Mouse (Mus musculus) ovary, postnatal 14 days (tissue): ENCODE data around the gene Gfy.
"Not testable (repeated sequence)": the region's sequence is repeated elsewhere in the genome, so short reads cannot be mapped to it uniquely, and the experiment has no call there.

Source experiments
- DNase-seq: peaks from one replicate; pipeline ENCODE4 v3.0.0; 2022; ENCODE audit warnings: low spot score

The Gfy gene

DNA sequence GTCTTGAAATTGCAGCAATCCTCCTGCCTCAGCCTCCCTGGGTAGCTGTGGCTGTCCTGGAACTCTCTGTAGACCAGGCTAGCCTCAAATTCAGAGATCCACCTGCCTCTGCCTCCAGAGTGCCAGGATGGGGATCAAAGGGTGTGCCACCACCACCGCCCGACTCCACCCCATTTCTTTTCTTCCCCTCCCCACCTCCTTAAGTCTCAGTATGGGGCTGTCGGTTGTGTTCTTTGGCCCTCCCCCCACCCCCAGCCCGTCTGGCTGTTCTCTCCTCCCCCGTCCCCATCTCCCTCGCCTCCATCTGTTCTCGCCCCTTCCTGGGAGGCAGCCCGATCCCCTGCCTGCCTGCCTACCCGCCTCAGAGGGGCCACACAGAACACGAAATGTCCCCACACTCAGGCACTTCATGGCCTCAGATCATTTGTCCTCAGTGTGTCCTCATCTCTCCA, 12.4 kb downstream of the Gfy start:
- DNase-seq = no peak

DNA sequence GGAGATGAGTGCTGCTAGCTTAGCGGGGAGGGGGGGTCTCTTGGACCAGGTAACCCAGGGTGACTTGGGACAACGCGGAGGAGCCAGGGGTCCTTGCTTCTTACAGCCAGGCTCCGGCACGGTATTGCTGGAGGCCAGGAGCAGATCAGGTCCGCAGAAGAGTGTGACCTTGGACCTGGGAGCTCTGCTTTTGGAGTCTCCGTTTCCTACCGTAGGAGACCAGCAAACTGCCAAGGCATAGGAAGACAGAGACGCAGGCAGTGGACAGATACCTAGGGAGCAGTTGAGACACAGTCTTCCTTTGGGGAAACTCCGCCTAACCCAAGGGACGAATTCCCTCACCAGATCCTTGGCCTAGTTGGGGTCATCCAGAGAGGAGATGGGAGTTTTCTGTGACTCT, 13.7 kb downstream of the Gfy start:
- no peak for DNase-seq

DNA sequence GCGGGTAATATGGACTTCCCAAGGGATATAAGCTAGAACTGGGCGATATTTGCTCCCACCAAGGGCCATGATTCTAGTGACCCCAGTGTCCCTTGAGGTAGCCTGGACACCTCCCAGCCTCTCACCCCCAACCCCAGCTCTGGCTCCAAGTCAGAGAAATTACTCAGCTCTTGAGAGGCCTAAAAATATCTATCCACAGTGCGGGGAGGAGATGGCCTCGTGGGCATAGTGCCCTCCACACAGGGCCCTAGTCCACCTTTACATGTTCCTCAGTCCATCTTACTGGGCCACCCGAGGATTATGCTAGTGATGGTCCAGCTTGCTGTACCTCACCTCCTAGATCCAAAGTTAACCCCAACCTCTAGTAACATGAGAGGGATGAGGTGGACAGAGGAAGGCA, 14.5 kb downstream of the Gfy start:
- DNase-seq = no peak

DNA sequence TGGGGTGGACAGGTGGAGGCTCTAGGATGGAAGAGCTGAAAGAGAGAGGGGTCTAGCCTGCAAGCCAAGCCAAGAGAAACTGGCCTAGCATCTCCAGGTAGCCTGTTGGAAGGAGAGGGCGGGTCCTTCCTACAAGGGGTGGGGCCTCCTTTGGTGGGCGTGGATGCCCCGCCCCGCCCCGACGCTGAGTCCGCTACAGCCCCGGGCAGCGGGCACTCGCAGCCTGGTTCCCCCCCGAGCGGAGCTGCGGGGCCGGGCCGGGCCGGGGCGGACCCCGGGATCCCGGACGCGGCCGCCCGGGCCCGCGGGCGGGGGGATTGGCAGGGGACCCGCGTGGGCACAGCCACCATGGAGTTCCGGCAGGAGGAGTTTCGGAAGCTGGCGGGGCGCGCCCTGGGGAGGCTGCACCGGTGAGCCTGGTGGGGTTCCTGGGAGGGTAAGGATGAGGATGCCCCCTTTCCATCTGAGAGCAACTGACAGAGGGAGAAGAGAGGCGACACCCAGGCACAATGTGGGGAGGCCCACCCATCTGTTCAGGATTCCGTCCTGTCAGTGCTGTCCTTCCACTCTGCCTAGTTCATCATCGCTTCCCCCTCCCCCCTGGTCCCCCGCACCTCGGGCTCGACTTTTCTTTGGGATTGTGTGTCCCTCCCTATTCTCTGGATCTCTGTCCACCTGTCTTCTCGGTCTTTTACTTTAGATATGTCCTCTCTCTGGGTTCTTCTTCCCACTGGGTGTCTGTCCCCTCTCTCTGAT, 15.5 kb downstream of the Gfy start, which contains the start of gene Slc17a7:
Gene Slc17a7, plus strand, starts transcription at position 215 of the 756 bp plus-strand sequence.
- no peak for DNase-seq

DNA sequence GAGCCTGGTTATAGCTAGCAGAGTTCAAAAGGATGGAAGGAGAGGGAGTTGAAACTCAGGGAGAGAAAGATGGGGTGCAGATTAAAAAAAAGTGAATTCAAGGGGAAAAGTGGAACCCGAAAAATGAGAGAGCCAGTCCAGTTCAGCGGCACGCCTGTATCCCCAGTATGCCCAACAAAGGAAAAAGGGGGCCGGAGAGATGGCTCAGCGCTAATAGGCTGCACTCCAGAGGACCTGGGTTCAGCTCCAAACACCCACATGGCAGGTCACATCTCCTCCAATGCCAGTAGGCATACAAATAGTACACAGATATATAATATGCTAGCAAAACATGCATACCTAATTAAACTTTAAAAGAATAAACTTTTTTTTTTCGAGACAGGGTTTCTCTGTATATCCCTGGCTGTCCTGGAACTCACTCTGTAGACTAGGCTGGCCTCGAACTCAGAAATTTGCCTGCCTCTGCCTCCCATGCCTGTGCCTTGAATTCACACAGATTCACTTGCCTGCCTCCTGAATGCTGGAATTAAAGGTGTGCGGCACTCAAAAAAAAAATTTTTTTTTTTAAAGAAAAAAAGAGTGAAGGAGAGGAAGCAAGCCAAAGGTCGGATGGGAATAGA, 16.3 kb downstream of the Gfy start:
- no peak for DNase-seq

DNA sequence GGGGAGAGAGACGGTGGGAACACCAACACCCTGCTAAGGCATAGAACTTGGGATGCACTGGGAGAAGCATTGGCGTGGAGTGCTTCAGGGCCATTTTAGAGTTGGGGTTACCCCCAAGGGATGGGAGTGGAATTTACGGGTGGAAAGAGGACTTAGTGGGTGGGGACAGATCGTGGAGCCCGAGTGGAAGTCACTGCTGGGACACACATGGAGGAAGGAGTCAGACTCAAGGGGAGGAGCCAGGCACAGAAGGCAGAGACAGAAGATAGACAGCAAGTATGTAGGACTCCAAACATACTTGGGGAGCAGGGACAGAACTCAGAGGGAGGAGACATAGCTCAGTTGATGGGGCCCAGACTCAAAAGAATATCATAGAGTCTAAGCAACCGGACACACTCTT, 16.8 kb downstream of the Gfy start:
- no peak for DNase-seq

DNA sequence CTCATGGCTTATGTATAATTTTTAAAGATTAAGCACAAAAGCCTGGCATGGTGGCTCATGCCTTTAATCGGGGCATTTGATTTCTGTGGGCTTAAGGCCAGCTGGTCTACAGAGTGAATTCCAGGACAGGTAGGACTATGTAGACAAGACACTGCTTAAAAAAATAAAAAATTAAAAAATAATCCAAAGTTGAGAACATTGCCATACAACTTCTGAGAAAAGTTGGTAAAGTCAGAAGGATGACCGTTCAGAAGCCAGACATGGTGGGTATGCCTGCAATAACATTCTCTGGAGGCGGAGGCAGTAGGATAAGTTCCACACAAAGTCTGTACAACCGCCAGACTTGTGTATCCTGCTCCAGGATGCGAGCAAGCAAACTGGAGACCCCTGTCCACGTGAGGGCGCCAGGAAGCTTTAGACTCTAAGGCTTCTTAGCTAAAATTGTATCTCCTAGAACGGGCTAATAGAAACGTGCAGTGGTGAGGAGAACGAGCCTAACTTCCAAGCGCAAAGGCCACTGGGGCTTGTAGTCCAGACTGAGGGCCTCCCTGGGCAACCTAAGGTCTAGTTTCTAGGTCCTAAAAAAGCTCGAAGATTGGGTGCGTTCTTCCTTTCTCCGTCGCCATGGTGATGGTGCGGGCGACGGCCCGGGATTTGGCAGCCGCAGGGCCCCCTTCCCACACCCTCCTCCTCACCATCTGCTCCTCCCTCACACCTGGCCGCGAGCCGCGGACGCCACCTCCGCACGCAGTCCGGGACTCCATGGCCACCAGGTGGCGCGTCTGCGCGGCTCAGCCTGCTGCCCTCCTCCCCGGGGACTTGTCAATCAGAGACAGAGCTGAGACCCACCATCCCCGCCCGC, 17.5 kb downstream of the Gfy start:
- DNase-seq = peak; percentile 88

DNA sequence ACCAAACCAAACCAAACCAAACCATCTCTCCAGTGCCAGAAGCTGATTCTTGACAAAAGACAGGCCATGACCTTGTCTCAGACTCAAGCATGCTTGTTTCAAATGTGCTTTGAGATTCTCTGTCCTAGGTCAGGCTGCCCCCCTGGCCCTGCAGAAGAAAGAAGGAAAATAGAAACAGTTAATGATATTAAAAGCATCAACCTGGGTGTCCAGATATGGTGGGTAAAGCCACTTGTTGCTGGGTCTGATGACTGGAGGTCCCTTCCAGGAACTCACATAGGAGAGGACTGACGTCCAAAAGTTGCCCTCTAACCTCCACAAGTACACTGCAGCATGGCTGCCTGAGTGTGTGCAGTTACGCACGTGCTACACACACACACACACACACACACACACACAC, 18.5 kb downstream of the Gfy start:
- no peak for DNase-seq

DNA sequence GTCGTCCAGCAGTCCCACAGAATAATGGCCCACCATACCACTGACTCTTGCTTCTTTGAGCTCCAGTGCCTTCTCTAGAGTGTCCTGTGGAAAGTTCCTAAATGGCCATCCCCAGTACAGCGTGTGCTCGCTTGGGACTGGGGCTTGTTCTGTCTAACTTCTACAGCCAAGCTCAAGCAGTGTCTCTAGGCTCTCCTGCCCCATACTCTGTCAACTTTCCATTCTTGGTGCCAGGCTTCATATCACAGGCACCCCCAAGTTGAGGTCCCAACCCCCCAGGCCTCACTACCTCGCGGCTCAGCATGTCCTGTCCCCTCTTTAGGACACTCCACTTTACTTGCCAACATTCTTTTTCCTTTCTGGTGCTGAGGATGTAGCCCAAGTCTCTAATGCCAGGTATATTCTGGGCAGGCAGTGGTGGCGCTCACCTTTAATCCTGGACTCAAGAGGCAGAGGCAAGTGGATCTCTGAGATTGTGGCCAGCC, 19.0 kb downstream of the Gfy start:
- DNase-seq = no peak

DNA sequence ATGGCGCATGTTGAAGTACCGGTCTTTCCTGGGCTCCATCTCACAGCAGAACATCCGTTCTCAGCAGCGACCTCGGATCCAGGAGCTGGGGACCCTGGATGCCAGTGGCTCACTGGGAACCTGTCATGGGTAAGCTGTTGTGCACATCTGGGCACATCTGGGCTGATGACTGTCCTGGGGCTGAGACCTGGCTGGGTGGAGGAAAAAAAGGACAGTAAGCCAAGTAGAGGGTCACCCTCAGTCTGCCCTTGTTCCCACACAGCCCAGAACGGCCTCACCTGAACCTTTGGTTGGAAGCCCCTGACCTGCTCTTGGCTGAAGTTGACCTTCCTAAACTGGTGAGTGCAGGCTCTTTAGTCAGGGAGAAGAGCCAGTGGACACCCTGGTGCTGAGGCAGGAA, 20.4 kb downstream of the Gfy start:
- no peak for DNase-seq

DNA sequence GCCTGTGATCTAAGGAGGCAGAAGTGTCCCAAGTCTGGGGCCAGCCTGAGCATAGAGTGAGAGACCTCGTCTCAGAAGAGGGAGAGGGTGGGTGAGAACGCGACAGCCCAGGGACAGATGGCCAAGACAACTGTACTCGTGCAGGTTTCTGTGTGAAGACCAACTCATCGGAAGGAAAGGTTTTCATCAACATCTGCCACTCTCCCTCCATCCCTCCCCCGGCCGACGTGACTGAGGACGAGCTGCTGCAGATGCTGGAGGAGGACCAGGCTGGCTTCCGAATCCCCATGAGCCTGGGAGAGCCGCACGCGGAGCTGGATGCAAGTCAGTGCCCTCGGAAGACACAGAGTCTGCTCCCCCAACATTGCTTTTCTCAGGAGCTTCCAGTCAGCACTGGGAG, 21.9 kb downstream of the Gfy start:
- no peak for DNase-seq

DNA sequence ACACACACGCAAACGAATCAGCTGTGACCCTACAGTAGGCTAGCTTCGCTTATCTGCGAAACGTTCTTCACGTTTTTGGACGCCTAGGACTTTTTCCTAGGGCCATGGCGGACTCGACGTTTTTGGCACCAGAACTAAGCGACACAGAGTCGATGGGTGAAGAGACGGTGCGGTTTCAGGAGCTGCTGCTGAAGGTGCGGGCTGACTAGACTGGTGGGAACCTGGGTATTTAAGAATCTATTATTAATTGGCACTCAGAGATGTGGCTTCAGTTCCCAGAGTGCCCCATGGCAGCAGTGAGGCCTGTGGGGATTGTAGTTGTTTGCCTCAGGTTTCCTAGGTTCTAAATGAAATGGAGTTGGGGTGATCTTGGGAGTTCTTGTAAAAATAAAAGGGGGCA, 23.2 kb downstream of the Gfy start:
- no peak for DNase-seq

DNA sequence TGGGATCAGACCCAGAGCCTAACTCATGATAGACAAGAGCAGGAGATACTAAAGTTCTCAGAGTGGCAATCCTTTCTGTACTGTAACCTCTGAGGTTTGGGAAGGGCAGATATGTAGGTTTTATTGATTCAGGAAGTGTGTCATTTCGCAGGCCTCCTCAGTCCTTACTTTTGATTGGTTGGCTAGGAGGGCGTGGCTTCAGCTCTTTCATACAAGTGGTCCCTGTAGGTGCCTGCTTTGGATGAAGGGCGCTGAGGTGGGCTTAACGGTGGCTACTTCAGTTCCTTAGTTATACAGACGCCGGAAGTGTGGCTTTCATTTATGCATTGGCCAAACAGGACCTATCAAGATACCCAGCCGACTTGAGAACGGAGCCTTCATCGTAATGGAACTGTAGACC, 23.8 kb downstream of the Gfy start:
- no peak for DNase-seq

DNA sequence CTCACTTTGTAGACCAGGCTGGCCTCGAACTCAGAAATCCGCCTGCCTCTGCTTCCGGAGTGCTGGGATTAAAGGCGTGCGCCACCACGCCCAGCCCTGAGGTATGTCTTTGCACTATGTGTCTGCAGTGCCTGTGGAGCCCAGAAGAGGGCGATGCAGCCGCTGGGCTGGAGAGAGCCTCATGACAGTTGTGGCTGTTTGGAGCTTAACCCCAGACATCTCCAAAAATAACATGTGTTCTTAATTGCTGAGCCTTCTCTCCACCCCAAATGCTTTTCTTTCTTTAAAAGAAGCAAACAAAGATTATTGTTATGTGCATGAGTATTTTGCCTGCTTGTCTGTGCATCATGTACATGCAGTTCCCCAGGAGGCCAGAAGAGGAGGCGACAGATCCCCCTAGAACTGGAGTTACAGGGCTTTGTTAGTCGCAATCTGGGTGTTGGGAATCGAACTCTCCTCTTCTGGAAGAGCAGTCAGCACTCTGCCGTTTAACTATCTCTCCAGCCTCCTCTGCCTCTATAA, 24.3 kb downstream of the Gfy start:
- peak; percentile 52 for DNase-seq

DNA sequence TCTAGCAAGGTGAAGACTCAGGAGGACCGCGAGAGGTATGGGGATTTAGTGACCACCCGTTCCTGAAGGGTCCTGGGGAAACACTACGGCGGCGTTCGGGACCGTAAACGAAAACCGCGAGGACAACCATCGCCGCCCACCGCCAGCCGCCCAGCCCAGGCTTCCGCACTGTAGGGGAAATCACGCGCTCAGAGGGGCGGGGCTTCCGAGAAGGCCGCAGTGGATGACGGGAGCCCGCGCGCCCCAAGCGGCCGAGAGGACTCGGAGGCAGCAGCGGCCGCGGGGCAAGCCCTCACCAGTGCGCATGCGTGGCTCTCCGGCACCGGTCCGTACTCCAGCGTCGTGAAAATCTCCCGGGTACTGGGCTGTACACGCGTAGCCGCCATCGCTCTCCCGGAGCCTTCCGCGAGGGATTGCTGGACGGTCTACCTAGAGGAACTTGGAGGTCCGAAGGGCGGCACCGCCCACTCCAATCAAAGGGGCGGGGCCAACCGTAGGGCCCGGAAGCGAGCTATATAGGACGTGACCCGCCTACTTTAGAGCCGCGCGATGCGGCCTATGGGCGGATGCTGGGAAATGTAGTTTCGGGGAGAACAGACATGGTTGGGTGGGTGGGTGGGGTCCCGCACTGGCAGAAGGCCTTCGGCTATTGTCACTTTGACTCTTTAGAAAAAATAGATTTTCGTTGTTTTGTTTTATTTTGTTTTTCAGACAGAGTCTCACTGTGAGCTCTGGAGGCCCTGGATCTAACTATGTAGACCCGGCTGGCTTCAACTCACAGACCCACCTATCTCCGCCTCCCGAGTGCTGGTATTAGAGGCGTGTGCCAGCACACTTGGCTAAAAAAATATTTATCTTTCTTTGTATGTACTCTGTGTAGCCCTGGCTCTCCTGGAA, 25.0 kb downstream of the Gfy start, which contains the start of the genes Pih1d1 and Aldh16a1:
Gene Pih1d1, plus strand, starts transcription at position 208 of the 897 bp plus-strand sequence.
Gene Aldh16a1, minus strand, starts transcription at position 489 of the 897 bp plus-strand sequence.
- DNase-seq = peak; percentile 95

DNA sequence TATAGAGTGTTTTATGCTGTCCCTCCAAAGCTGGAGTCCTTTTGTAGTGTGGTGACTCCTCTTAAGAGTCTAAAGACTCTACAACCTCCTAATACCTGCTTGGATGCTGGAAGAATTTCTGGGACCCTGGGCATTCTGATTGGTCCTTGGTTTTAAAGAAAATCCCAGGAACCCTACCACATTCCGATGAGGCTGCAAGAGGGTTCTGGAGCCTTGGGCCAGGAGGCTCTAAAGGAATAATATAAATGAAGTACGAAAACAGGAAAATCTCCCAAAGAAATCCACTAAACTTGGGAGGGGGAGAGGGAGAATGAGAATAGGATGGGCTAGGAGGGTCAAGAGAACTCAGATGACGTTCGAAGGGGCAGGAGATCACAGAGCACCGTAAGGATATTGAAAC, 25.8 kb downstream of the Gfy start:
- no peak for DNase-seq

DNA sequence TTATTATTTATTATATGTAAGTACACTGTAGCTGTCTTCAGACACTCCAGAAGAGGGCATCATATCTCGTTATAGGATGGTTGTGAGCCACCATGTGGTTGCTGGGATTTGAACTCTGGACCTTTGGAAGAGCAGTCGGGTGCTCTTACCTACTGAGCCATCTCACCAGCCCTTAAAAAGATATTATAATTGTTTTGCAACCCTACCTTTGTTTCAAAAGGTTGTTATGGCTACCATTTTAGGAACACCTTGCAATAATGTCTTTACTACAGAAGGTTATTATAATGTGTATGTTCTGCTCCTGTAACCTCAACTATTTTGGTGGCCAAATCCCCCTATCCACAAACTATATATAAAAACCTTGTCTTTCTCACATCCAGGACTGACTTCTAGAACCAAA, 26.3 kb downstream of the Gfy start:
- DNase-seq = not testable (repeated sequence)

DNA sequence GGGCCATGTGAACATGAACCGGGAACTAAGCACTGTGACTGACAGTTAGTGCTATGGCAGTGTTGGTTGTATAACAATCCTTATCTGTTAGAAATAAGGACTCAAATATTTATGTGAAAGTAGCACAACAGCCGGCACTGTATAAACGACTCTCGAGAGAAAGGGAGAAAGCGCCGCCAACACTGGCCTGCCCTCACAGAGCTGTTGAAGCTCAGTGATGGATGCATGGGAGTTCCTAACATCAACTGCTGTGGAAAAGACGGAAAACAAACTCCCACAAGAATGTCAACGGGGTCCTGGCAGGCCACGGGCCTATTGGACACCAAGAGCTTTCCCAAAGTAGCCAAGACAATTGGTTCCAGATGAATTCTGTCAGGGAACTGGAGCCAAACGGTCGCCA, 28.1 kb downstream of the Gfy start:
- peak; percentile 56 for DNase-seq

DNA sequence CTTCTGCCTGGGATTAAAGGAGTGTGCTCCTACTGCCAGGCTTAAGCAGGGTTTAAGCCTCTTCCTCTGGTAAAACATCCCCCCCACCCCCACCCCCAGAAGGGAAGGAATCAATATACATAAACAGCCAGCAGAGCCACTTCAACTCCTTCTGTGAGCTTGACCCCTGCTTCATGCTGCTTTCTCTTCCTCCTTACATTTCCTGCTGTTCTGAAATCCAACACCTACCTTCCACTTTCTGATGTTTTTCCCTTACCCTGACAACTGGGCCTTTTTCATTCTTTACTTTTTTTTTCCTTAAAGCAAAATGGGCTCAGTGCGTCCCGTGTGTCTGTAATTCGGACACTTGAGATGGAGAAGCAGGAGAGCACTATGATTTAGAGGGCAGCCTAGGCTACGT, 29.0 kb downstream of the Gfy start:
- no peak for DNase-seq

DNA sequence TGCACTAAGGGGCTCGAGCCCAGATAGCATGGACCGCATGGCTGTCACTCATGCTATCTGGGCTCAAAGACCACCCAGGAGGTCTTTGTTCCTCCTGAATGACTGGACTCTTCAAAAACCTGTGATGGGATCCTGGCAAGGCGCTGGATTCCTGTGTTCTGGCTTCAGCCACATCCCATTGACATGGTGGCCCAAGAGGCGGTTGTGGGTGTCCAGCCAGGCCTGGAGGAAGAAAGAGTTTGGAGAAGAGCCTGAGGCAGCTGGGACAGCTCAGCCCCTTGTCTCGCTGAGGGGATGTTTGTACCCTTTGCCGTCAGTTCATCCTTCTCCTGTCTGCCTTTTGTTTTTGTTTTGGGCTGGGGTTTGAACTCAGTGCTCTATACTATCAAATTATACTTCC, 29.8 kb downstream of the Gfy start:
- no peak for DNase-seq

DNA sequence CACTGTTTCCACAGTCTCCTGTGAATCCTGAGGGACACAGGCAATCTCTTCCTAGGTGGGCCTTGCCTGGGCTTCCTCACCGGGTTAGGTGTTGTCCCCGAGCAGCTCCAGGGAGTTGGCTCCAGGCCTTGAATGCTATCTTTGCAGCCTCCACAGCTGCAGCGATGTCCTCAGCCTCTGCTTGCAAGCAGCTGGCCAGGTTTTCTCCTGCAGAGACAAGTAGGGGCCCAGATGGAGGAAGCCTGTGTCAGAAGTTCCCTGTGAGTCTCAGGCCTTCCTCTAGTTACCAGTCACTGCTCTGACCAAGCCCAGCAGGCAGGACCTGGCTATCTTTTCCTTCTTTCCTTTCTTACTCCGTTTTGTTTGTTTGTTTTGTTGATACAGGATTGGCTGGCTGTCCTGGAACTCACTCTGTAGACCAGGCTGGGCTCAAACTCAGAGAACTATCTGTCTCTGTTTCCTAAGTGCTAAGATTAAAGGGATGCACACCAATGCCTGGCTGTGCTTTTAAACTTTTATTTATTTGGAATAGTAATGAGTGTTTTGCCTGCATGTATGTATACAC, 30.8 kb downstream of the Gfy start:
- no peak for DNase-seq
